8 mouse cellular contexts compared by ENCODE assay signal in genomic region chr17:53570361-53570875, GRCm38 (mm10). TPM values are rescaled to one million over a fixed set of nuclear protein-coding genes. Genes with fewer than 3 reads are reported as not detected.
DNase-seq lines count a peak whose midpoint lies in the region; ATAC-seq lines count a peak whose summit lies in the region.
"Had no signal": no experiment of that assay in that cellular context is flagged by ENCODE, and none has a peak within 500 bp of the region (broad histone marks: within the 10 kb centered on the region; RNA-seq: fewer than 3 reads in every experiment).

No protein-coding gene starts in this region.

- H3K36me3 ChIP-seq in midbrain, embryonic 10.5 days: no peaks in the 10 kb centered on the region
- no peaks in the 10 kb centered on the region for H3K36me3 ChIP-seq in midbrain, embryonic 15.5 days (replicated peaks)
- H3K36me3 ChIP-seq in liver, embryonic 11.5 days (ENCODE audit: control insufficient read depth, insufficient read depth, low read length): no peaks in the 10 kb centered on the region
- H3K36me3 ChIP-seq in neural tube, embryonic 15.5 days: no peaks in the 10 kb centered on the region

- no peak overlapping the region for H3K4me3 ChIP-seq in midbrain, embryonic 10.5 days
- no peak overlapping the region for H3K4me3 ChIP-seq in midbrain, embryonic 15.5 days
- H3K4me3 ChIP-seq in brown adipose tissue, adult 24 weeks (ENCODE audit: insufficient read depth, low read depth, low read length): no peak overlapping the region
- peak overlapping the region; percentile 34 for H3K4me3 ChIP-seq in liver, embryonic 11.5 days (ENCODE audit: low read depth, low read length)
- H3K4me3 ChIP-seq in neural tube, embryonic 15.5 days (replicated peaks): no peak overlapping the region

- H3K4me1 ChIP-seq in midbrain, embryonic 10.5 days: peaks cover 38% of the 10 kb centered on the region
- H3K4me1 ChIP-seq in midbrain, embryonic 15.5 days: peaks cover 28% of the 10 kb centered on the region
- H3K4me1 ChIP-seq in brown adipose tissue, adult 24 weeks (ENCODE audit: control insufficient read depth, insufficient read depth, insufficient read length, low read length): peaks cover 27% of the 10 kb centered on the region
- peaks cover 27% of the 10 kb centered on the region for H3K4me1 ChIP-seq in liver, embryonic 11.5 days (replicated peaks; ENCODE audit: control insufficient read depth, insufficient read depth, low read length)
- peaks cover 31% of the 10 kb centered on the region for H3K4me1 ChIP-seq in neural tube, embryonic 15.5 days

- H3K9ac ChIP-seq in midbrain, embryonic 15.5 days: no peak overlapping the region
- H3K9ac ChIP-seq in liver, embryonic 11.5 days (ENCODE audit: low read depth, low read length): peak overlapping the region; percentile 55
- H3K9ac ChIP-seq in neural tube, embryonic 15.5 days (replicated peaks): no peak overlapping the region

- H3K4me2 ChIP-seq in midbrain, embryonic 15.5 days: no peak overlapping the region
- H3K4me2 ChIP-seq in liver, embryonic 11.5 days: peak overlapping the region; percentile 100
- no peak overlapping the region for H3K4me2 ChIP-seq in neural tube, embryonic 15.5 days

- H3K27me3 ChIP-seq in midbrain, embryonic 10.5 days (ENCODE audit: low read depth, poor library complexity, severe bottlenecking): no peaks in the 10 kb centered on the region
- no peaks in the 10 kb centered on the region for H3K27me3 ChIP-seq in midbrain, embryonic 15.5 days (replicated peaks)
- no peaks in the 10 kb centered on the region for H3K27me3 ChIP-seq in liver, embryonic 11.5 days (replicated peaks; ENCODE audit: control insufficient read depth, insufficient read depth, low read length)
- no peaks in the 10 kb centered on the region for H3K27me3 ChIP-seq in neural tube, embryonic 15.5 days (replicated peaks)

- WGBS in midbrain, embryonic 10.5 days: 38% methylated on average over 10 of the region's 10 CpGs
- 31% methylated on average over 10 of the region's 10 CpGs for WGBS in midbrain, embryonic 15.5 days
- WGBS in liver, embryonic 11.5 days: 12% methylated on average over 10 of the region's 10 CpGs
- WGBS in neural tube, embryonic 15.5 days: 48% methylated on average over 10 of the region's 10 CpGs

- H3K27ac ChIP-seq in midbrain, embryonic 10.5 days (replicated peaks): 0 out of 2 replicates have a peak overlapping the region, but pooled peaks have one; percentile 28
- H3K27ac ChIP-seq in midbrain, embryonic 15.5 days: no peak overlapping the region
- H3K27ac ChIP-seq in brown adipose tissue, adult 24 weeks (replicated peaks; ENCODE audit: low read depth, low read length): peak overlapping the region; percentile 65
- H3K27ac ChIP-seq in liver, embryonic 11.5 days (ENCODE audit: low read depth, low read length): peak overlapping the region; percentile 89
- 0 out of 2 replicates have a peak overlapping the region, but pooled peaks have one; percentile 34 for H3K27ac ChIP-seq in neural tube, embryonic 15.5 days (replicated peaks)

- DNase-seq in midbrain, embryonic 10.5 days (ENCODE audit: low spot score): no peak
- DNase-seq in liver, embryonic 11.5 days (ENCODE audit: low spot score): peak; percentile 61
- no peak for DNase-seq in left cerebral cortex, adult 8-10 months (ENCODE audit: low spot score in 2 of 2)
- DNase-seq in layer of hippocampus, postnatal 10 days (ENCODE audit: low spot score in 2 of 2): no peak

- H3K9me3 ChIP-seq in midbrain, embryonic 10.5 days (replicated peaks): no peaks in the 10 kb centered on the region
- no peaks in the 10 kb centered on the region for H3K9me3 ChIP-seq in midbrain, embryonic 15.5 days
- H3K9me3 ChIP-seq in liver, embryonic 11.5 days (ENCODE audit: control insufficient read depth, low read length): no peaks in the 10 kb centered on the region
- no peaks in the 10 kb centered on the region for H3K9me3 ChIP-seq in neural tube, embryonic 15.5 days (replicated peaks)

- ATAC-seq in midbrain, embryonic 15.5 days (replicated peaks): no peak
- peak; percentile 34; the same call in 1 of the 2 replicates for ATAC-seq in liver, embryonic 11.5 days (replicated peaks; ENCODE audit: low FRiP score)
- ATAC-seq in neural tube, embryonic 15.5 days (ENCODE audit: low FRiP score): no peak

RNA-seq across cellular contexts. Expression of gene Kat2b, which starts 3.8 kb away (rescaled TPM):
- 2.6 and 3.1 TPM in 2 replicates for polyA plus RNA-seq in midbrain, embryonic 10.5 days (2016; fragmentation: Nextera tagmentation; extraction: Ambion mirVana)
- 6.5 and 6.7 TPM in 2 replicates for polyA plus RNA-seq in midbrain, embryonic 15.5 days (2015; fragmentation: Nextera tagmentation; extraction: Ambion mirVana)
- 33.2 and 52.3 TPM in 2 replicates for polyA plus RNA-seq in brown adipose tissue, adult 24 weeks (2012; ENCODE audit: insufficient read depth, insufficient read length, missing spikeins)
- 7.3 and 8.7 TPM in 2 replicates for polyA plus RNA-seq in liver, embryonic 11.5 days (2014; fragmentation: Nextera tagmentation; extraction: Ambion mirVana)
- 5.5 and 6.0 TPM in 2 replicates for polyA plus RNA-seq in neural tube, embryonic 15.5 days (2015; fragmentation: Nextera tagmentation; extraction: Ambion mirVana)
- total RNA-seq in left cerebral cortex, adult 8-10 months (2022): 10 to 100 TPM; 16.8 to 35.3 (median 24.3) TPM
- 10 to 100 TPM; 14.1 to 14.6 TPM for total RNA-seq in layer of hippocampus, postnatal 10 days (2021)

RNA-seq across cellular contexts. Expression of gene Pp2d1, which starts 31.2 kb away (rescaled TPM):
- polyA plus RNA-seq in midbrain, embryonic 10.5 days (2016; fragmentation: Nextera tagmentation; extraction: Ambion mirVana): 0.15 and 0.29 TPM in 2 replicates
- polyA plus RNA-seq in midbrain, embryonic 15.5 days (2015; fragmentation: Nextera tagmentation; extraction: Ambion mirVana): 0.60 and 0.65 TPM in 2 replicates
- polyA plus RNA-seq in brown adipose tissue, adult 24 weeks (2012; ENCODE audit: insufficient read depth, insufficient read length, missing spikeins): 0.46 TPM in 1 of 2 replicates, not detected in the other
- 0.12 and 0.38 TPM in 2 replicates for polyA plus RNA-seq in liver, embryonic 11.5 days (2014; fragmentation: Nextera tagmentation; extraction: Ambion mirVana)
- 0.44 and 0.46 TPM in 2 replicates for polyA plus RNA-seq in neural tube, embryonic 15.5 days (2015; fragmentation: Nextera tagmentation; extraction: Ambion mirVana)
- total RNA-seq in left cerebral cortex, adult 8-10 months (2022): under 1 TPM in 1 of 4 experiments, not detected in 3; 0.15 TPM
- total RNA-seq in layer of hippocampus, postnatal 10 days (2021): not detected
- polyA plus RNA-seq: gonadal fat pad, adult 2 months had no signal
